Mouse (Mus musculus) testis, adult 2 months (tissue): Measurements from ENCODE around the gene Arf3.

Experiments
- CTCF ChIP-seq: fragments of 200-500 bp; IDR thresholded peaks from 2 replicates; pipeline ENCODE4 v1.5.1; 2012; ENCODE audit warnings: low read depth, mild to moderate bottlenecking, inconsistent platforms, low read length, moderate library complexity; ENCODE audit not compliant: control insufficient read depth, insufficient read depth, insufficient replicate concordance
- POLR2A ChIP-seq: fragments of 200-500 bp; IDR thresholded peaks from 2 replicates; pipeline ENCODE4 v1.6.1; 2012; ENCODE audit warnings: low read depth, mild to moderate bottlenecking, inconsistent platforms, low read length, moderate library complexity; ENCODE audit not compliant: control insufficient read depth

DNA sequence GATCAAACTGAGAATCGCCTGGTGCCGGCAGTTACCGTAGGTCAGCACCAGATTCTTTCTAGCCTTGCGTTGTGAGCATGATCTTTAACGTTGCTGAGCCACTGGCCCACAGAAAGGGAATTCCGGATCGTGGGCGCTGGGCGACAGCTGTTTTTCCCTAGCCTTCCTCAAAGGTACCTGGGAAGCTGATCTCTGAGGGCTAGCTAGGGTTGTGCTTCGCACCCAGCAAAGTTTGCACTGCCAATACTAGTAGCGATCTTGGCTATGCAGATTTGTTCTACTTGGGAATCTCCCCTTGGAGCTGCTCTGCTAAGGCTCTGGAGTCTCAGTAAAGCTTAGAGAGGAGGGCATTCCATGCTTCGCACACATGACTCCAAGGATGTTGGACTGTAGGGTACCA lies 28.2 kb upstream of the Arf3 start:
- TF ChIP-seq POLR2A (no peak), CTCF (no peak)
